Mouse (Mus musculus) activated CD4-positive, CD25-positive, alpha-beta regulatory T cell, adult 9 weeks (primary cell): Measurements from ENCODE around the gene Smarcd2. TPM values are rescaled to one million over a fixed set of nuclear protein-coding genes. Genes with fewer than 3 reads are reported as not detected.

Experiments
- polyA plus RNA-seq: library from polyadenylated mRNA; unstranded; fragments of 100-300 nt; shearing (Covaris generic); gene quantifications from one replicate; pipeline ENCODE4 v1.2.1, GENCODE M21; 2017

The Smarcd2 gene
- polyA plus RNA-seq = 12.8 TPM

GRCm38 (mm10) chr11:106272644-106273310 is at the start of gene Smarcd2:
TSS of gene Smarcd2 (minus strand) at chr11:106272972.

GRCm38 (mm10) chr11:106314333-106314812 is 41.6 kb upstream of the Smarcd2 start, which contains the start of gene Cd79b:
TSS of gene Cd79b (minus strand) at chr11:106314762.

GRCm38 (mm10) chr11:106301765-106302164 is 29.0 kb upstream of the Smarcd2 start, which contains the start of gene Gh:
TSS of gene Gh (minus strand) at chr11:106301865.

GRCm38 (mm10) chr11:106276454-106276853 is 3.7 kb upstream of the Smarcd2 start, which contains the start of gene Tcam1:
TSS of gene Tcam1 (plus strand) at chr11:106276672.

GRCm38 (mm10) chr11:106255685-106256451 is 16.9 kb downstream of the Smarcd2 start, which contains the start of the genes Ftsj3 and Psmc5:
TSS of gene Ftsj3 (minus strand) at chr11:106256079.
TSS of gene Psmc5 (plus strand) at chr11:106256154.

GRCm38 (mm10) chr11:106216730-106217490 is 55.9 kb downstream of the Smarcd2 start, which contains the start of gene Ddx42:
TSS of gene Ddx42 (plus strand) at chr11:106216926.

GRCm38 (mm10) chr11:106215927-106216729 is 56.6 kb downstream of the Smarcd2 start, which contains the start of gene Ccdc47:
TSS of gene Ccdc47 (minus strand) at chr11:106216344.

Other genes starting within 250 kb of the Smarcd2 start
- 109 TPM for gene Dcaf7, start 236.1 kb downstream of the Smarcd2 start, polyA plus RNA-seq
- 17.1 TPM for gene Taco1, start 206.9 kb downstream of the Smarcd2 start, polyA plus RNA-seq
- 11.7 TPM for gene Map3k3, start 188.4 kb downstream of the Smarcd2 start, polyA plus RNA-seq
- 1.0 TPM for gene Gm10840, start 112.1 kb downstream of the Smarcd2 start, polyA plus RNA-seq
- gene Limd2, start 112.1 kb downstream of the Smarcd2 start, polyA plus RNA-seq = 842 TPM
- gene Strada, start 70.8 kb downstream of the Smarcd2 start, polyA plus RNA-seq = 35.7 TPM
- gene Ccdc47, start 56.6 kb downstream of the Smarcd2 start, polyA plus RNA-seq = 123 TPM
- gene Ddx42, start 56.0 kb downstream of the Smarcd2 start, polyA plus RNA-seq = 74.9 TPM
- 76.7 TPM for gene Ftsj3, start 16.9 kb downstream of the Smarcd2 start, polyA plus RNA-seq
- gene Psmc5, start 16.8 kb downstream of the Smarcd2 start, polyA plus RNA-seq = 195 TPM
- 0.33 TPM for gene Tcam1, start 3.7 kb upstream of the Smarcd2 start, polyA plus RNA-seq
- gene Gh, start 28.9 kb upstream of the Smarcd2 start, polyA plus RNA-seq = not detected
- 48.7 TPM for gene Cd79b, start 41.8 kb upstream of the Smarcd2 start, polyA plus RNA-seq
- gene Scn4a, start 80.3 kb upstream of the Smarcd2 start, polyA plus RNA-seq = 0.04 TPM
- not detected for gene Prr29, start 92.5 kb upstream of the Smarcd2 start, polyA plus RNA-seq
- 108 TPM for gene Icam2, start 115.1 kb upstream of the Smarcd2 start, polyA plus RNA-seq
- 2.9 TPM for gene Ern1, start 214.9 kb upstream of the Smarcd2 start, polyA plus RNA-seq